Mouse (Mus musculus): ENCODE measurements around the gene Cks1b. TPM values are rescaled to one million over a fixed set of nuclear protein-coding genes. Genes with fewer than 3 reads are reported as not detected.
A peak's percentile ranks its signal among the peaks of the same experiment; 100 is the strongest.

Gene Cks1b
- polyA plus RNA-seq, 1 experiment from 2014 or later = 315 TPM

DNA sequence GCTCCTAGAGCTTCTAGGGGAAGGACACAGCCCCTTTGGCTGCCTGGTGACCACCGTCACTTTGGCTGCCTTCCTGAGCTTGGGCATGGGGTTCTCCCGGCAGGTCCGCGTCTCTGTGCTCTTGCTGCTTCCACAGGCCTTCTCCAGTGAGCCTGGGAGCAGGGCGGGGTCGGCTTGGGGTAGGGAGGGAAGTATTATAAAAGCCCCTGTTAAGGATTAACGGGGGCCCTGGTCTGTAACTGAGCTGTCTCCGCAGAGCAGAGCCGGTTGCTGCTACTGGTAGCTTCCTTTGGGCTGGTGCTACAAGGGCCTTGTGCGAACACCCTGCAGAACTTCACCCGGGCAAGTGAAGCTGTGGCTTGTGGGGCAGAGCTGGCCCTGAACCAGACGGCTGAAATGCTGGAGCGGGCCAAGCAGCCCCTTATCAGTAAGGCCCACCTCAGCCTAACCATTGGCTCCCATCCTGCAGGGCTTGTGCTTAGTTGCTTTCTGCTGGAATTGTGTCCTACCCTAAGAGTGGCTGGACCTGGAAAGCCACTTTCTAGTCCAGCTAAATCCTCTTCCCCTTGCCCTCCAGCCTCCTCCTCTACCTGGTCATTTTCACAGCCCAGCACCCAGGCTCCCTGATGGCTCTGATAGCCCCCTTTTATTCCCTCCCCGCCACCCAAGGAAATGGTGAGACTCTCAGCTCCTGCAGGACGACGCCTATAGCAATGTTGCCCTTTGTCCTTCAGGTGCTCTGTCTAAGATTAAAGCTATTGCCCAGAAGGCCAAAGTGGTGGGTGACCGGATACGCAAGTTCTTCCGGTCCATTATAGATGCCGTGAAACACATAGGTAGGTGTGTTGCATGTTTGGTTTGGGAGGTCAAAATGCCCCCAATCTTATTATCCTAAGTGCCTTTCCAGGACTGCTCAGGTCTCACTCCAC, 52.4 kb downstream of the Cks1b start:
- 61% methylated on average over 20 of the region's 20 CpGs for WGBS
- H3K27me3 ChIP-seq (ENCODE audit: insufficient read depth, low read length) = no peaks in the 10 kb centered on the region
- H3K36me3 ChIP-seq (ENCODE audit: insufficient read depth, low read length) = no peaks in the 10 kb centered on the region
- DNase-seq (ENCODE audit: low spot score) (no peak), ATAC-seq (replicated peaks; ENCODE audit: low FRiP score, low read depth) (peak; percentile 34; the same call in 1 of the 2 replicates)
- no peak overlapping the region for H3K27ac ChIP-seq
- no peaks in the 10 kb centered on the region for H3K9me3 ChIP-seq (replicated peaks; ENCODE audit: low read length)
- H3K4me3 ChIP-seq (replicated peaks; ENCODE audit: low read depth, low read length) = no peak overlapping the region
- H3K4me1 ChIP-seq (replicated peaks; ENCODE audit: insufficient read depth, low read length) = no peaks in the 10 kb centered on the region
- H3K9ac ChIP-seq (ENCODE audit: low read depth, low read length) = no peak overlapping the region
- H3K4me2 ChIP-seq (ENCODE audit: low read length) = no peak overlapping the region
- no peak for TF ChIP-seq CTCF (IDR thresholded peaks at IDR 0.05; ENCODE audit: low read depth)

Other genes starting within 250 kb of the Cks1b start
- gene Scamp3, start 240.9 kb downstream of the Cks1b start, polyA plus RNA-seq (2015; fragmentation: Nextera tagmentation; extraction: Ambion mirVana) = 107 and 115 TPM in 2 replicates
- 23.5 and 24.1 TPM in 2 replicates for gene Fam189b, start 235.2 kb downstream of the Cks1b start, polyA plus RNA-seq (2015; fragmentation: Nextera tagmentation; extraction: Ambion mirVana)
- gene Gba, start 215.5 kb downstream of the Cks1b start, polyA plus RNA-seq (2015; fragmentation: Nextera tagmentation; extraction: Ambion mirVana) = 53.6 and 56.0 TPM in 2 replicates
- 10.4 and 12.1 TPM in 2 replicates for gene Thbs3, start 203.2 kb downstream of the Cks1b start, polyA plus RNA-seq (2015; fragmentation: Nextera tagmentation; extraction: Ambion mirVana)
- gene Mtx1, start 191.3 kb downstream of the Cks1b start, polyA plus RNA-seq (2015; fragmentation: Nextera tagmentation; extraction: Ambion mirVana) = 200 and 218 TPM in 2 replicates
- 42.8 and 49.5 TPM in 2 replicates for gene Muc1, start 189.3 kb downstream of the Cks1b start, polyA plus RNA-seq (2015; fragmentation: Nextera tagmentation; extraction: Ambion mirVana)
- 328 and 371 TPM in 2 replicates for gene Krtcap2, start 172.4 kb downstream of the Cks1b start, polyA plus RNA-seq (2015; fragmentation: Nextera tagmentation; extraction: Ambion mirVana)
- 2.7 and 3.7 TPM in 2 replicates for gene Trim46, start 172.1 kb downstream of the Cks1b start, polyA plus RNA-seq (2015; fragmentation: Nextera tagmentation; extraction: Ambion mirVana)
- 148 and 182 TPM in 2 replicates for gene Dpm3, start 159.0 kb downstream of the Cks1b start, polyA plus RNA-seq (2015; fragmentation: Nextera tagmentation; extraction: Ambion mirVana)
- gene Slc50a1, start 147.8 kb downstream of the Cks1b start, polyA plus RNA-seq (2015; fragmentation: Nextera tagmentation; extraction: Ambion mirVana) = 75.8 and 82.2 TPM in 2 replicates
- 79.5 and 83.5 TPM in 2 replicates for gene Efna1, start 137.2 kb downstream of the Cks1b start, polyA plus RNA-seq (2015; fragmentation: Nextera tagmentation; extraction: Ambion mirVana)
- 4.2 and 6.1 TPM in 2 replicates for gene Efna3, start 95.4 kb downstream of the Cks1b start, polyA plus RNA-seq (2015; fragmentation: Nextera tagmentation; extraction: Ambion mirVana)
- 24.4 and 25.4 TPM in 2 replicates for gene Efna4, start 80.4 kb downstream of the Cks1b start, polyA plus RNA-seq (2015; fragmentation: Nextera tagmentation; extraction: Ambion mirVana)
- 85.4 and 90.7 TPM in 2 replicates for gene Adam15, start 68.4 kb downstream of the Cks1b start, polyA plus RNA-seq (2015; fragmentation: Nextera tagmentation; extraction: Ambion mirVana)
- gene Dcst2, start 56.4 kb downstream of the Cks1b start, polyA plus RNA-seq (2015; fragmentation: Nextera tagmentation; extraction: Ambion mirVana) = 0.57 and 0.62 TPM in 2 replicates
- gene Dcst1, start 53.1 kb downstream of the Cks1b start, polyA plus RNA-seq (2015; fragmentation: Nextera tagmentation; extraction: Ambion mirVana) = 6.2 TPM in 2 replicates
- 4.3 TPM in 2 replicates for gene Zbtb7b, start 23.6 kb downstream of the Cks1b start, polyA plus RNA-seq (2015; fragmentation: Nextera tagmentation; extraction: Ambion mirVana)
- gene Lenep, start 15.6 kb downstream of the Cks1b start, polyA plus RNA-seq (2015; fragmentation: Nextera tagmentation; extraction: Ambion mirVana) = 0.16 TPM in 1 of 2 replicates, not detected in the other
- gene Flad1, start 6.5 kb downstream of the Cks1b start, polyA plus RNA-seq (2015; fragmentation: Nextera tagmentation; extraction: Ambion mirVana) = 28.8 and 29.8 TPM in 2 replicates
- 72.0 and 73.2 TPM in 2 replicates for gene Shc1, start 60 bp upstream of the Cks1b start, polyA plus RNA-seq (2015; fragmentation: Nextera tagmentation; extraction: Ambion mirVana)
- gene Pygo2, start 11.8 kb upstream of the Cks1b start, polyA plus RNA-seq (2015; fragmentation: Nextera tagmentation; extraction: Ambion mirVana) = 29.2 and 30.3 TPM in 2 replicates
- 65.2 and 67.1 TPM in 2 replicates for gene Pbxip1, start 18.3 kb upstream of the Cks1b start, polyA plus RNA-seq (2015; fragmentation: Nextera tagmentation; extraction: Ambion mirVana)
- gene Pmvk, start 36.2 kb upstream of the Cks1b start, polyA plus RNA-seq (2015; fragmentation: Nextera tagmentation; extraction: Ambion mirVana) = 52.7 and 54.5 TPM in 2 replicates
- gene Kcnn3, start 101.8 kb upstream of the Cks1b start, polyA plus RNA-seq (2015; fragmentation: Nextera tagmentation; extraction: Ambion mirVana) = 1.4 and 1.6 TPM in 2 replicates